In genomic region chr2:130043835-130044234, GRCm38 (mm10) we compare ENCODE assay signal across 24 mouse cellular contexts. TPM values are rescaled to one million over a fixed set of nuclear protein-coding genes. Genes with fewer than 3 reads are reported as not detected.
A peak's percentile ranks its signal among the peaks of the same experiment; 100 is the strongest.
DNase-seq lines count a peak whose midpoint lies in the region; ATAC-seq lines count a peak whose summit lies in the region.
"Had no signal": no experiment of that assay in that cellular context is flagged by ENCODE, and none has a peak within 500 bp of the region (broad histone marks: within the 10 kb centered on the region; RNA-seq: fewer than 3 reads in every experiment).

No protein-coding gene starts in this region.

- H3K4me3 ChIP-seq in heart, embryonic 10.5 days: no peak overlapping the region
- H3K4me3 ChIP-seq: embryonic facial prominence, embryonic 15.5 days; erythroblast, embryonic 14.5 days; forebrain, embryonic 10.5 days; heart, embryonic 12.5 days; hindbrain, embryonic 12.5 days had no signal

- H3K4me1 ChIP-seq in heart, embryonic 10.5 days: peaks cover 9% of the 10 kb centered on the region
- H3K4me1 ChIP-seq: embryonic facial prominence, embryonic 15.5 days; heart, embryonic 12.5 days; hindbrain, embryonic 12.5 days had no signal

- no peaks in the 10 kb centered on the region for H3K27me3 ChIP-seq in heart, embryonic 10.5 days (ENCODE audit: insufficient read depth, poor library complexity, severe bottlenecking)
- H3K27me3 ChIP-seq: embryonic facial prominence, embryonic 15.5 days; heart, embryonic 12.5 days; hindbrain, embryonic 12.5 days had no signal

- H3K36me3 ChIP-seq in heart, embryonic 10.5 days: no peaks in the 10 kb centered on the region
- H3K36me3 ChIP-seq: embryonic facial prominence, embryonic 15.5 days; forebrain, embryonic 10.5 days; heart, embryonic 12.5 days; hindbrain, embryonic 12.5 days had no signal

- no peaks in the 10 kb centered on the region for H3K9me3 ChIP-seq in heart, embryonic 10.5 days
- H3K9me3 ChIP-seq: embryonic facial prominence, embryonic 15.5 days; forebrain, embryonic 10.5 days; heart, embryonic 12.5 days; hindbrain, embryonic 12.5 days had no signal

- H3K27ac ChIP-seq in heart, embryonic 10.5 days: no peak overlapping the region
- H3K27ac ChIP-seq: embryonic facial prominence, embryonic 15.5 days; forebrain, embryonic 10.5 days; hindbrain, embryonic 12.5 days had no signal

- peak; percentile 1 to 29; a peak in 1 of 4 replicates for ATAC-seq in hematopoietic stem cell, adult 5-6 weeks (replicated peaks in 1 of 2; ENCODE audit: insufficient read depth in 1 of 2, low FRiP score in 2 of 2, low TSS enrichment in 1 of 2, low read depth in 1 of 2, poor library complexity in 2 of 2, severe bottlenecking in 2 of 2)
- ATAC-seq in neutrophil, adult 5-6 weeks (ENCODE audit: extremely low read depth, insufficient number of reproducible peaks, low FRiP score, poor library complexity, severe bottlenecking): peak; percentile 33; the same call in 1 of the 2 replicates
- ATAC-seq: forebrain, embryonic 14.5 days; hindbrain, embryonic 16.5 days; inflammation-experienced regulatory T-cells, adult 6 months had no signal

- peak; percentile 43 for DNase-seq in heart, embryonic 10.5 days (ENCODE audit: low spot score)
- DNase-seq in heart, adult 9 months (ENCODE audit: low spot score in 2 of 2): no peak
- peak; percentile 6 to 65 for DNase-seq in adrenal gland, postnatal 36 days
- DNase-seq in MN1 (ENCODE audit: low spot score): no peak
- DNase-seq in frontal cortex, postnatal 36 days (ENCODE audit: low spot score in 2 of 2): no peak
- DNase-seq: cerebellum, adult 8-10 months; cerebellum, postnatal 14 days; embryo, embryonic 11 days; gastrocnemius, postnatal 36 days; heart, adult 18-20 months; kidney, adult 18-20 months had no signal

- WGBS in heart, embryonic 10.5 days: 77% methylated on average over 4 of the region's 4 CpGs

RNA-seq across cellular contexts. Expression of gene Tgm3, which starts 31.7 kb away (rescaled TPM):
- polyA plus RNA-seq in heart, embryonic 10.5 days (2016; fragmentation: Nextera tagmentation; extraction: Ambion mirVana): not detected in 2 replicates
- total RNA-seq in adrenal gland, postnatal 36 days (2021): under 1 TPM; 0.13 to 0.63 TPM
- 0.30 TPM in 1 of 2 replicates, not detected in the other for total RNA-seq in hematopoietic stem cell, adult 5-6 weeks (2017)
- 0.61 and 0.81 TPM in 2 replicates for total RNA-seq in neutrophil, adult 5-6 weeks (2017)
- total RNA-seq: gastrocnemius, adult 8-10 months; gastrocnemius, postnatal 36 days had no signal
- polyA plus RNA-seq: embryonic facial prominence, embryonic 11.5 days; erythroblast, embryonic 14.5 days; forebrain, embryonic 10.5 days; forebrain, embryonic 14.5 days; heart, embryonic 16.5 days; hindbrain, embryonic 12.5 days; hindbrain, embryonic 16.5 days; inflammation-experienced regulatory T-cells, adult 6 months had no signal

Comparison
In these comparisons a context has a peak if more than half of its experiments do, and no peak if none do; other contexts are left out.
1. DNase-seq: peak in heart, embryonic 10.5 days (single experiment) and adrenal gland, postnatal 36 days (2 of 2); none in heart, adult 9 months (0 of 2), MN1 (single experiment) and frontal cortex, postnatal 36 days (0 of 2).